Mouse (Mus musculus): Measurements from ENCODE around the gene Gm48552. TPM values are rescaled to one million over a fixed set of nuclear protein-coding genes. Genes with fewer than 3 reads are reported as not detected.
A peak's percentile ranks its signal among the peaks of the same experiment; 100 is the strongest.

Gm48552 gene
- polyA plus RNA-seq, 1 experiment: 6.8 TPM

DNA sequence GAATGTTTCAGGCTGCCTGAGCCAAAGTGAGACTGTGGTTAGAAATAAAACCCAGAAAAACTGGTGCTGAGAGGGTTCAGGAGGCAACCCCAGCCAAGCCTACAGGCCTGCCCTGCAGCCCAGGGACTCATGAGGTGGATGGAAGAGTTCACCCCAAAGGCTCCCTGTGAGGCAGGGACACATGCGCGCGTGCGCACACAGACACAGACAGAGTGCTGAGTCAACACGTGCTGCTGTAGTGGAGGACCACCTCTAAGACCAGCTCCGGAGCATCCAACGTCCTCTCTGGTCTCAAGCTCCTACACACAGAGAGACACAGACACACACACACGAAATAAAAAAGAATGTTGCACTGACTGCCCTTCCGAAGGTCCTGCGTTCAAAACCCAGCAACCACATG, 13.5 kb upstream of the Gm48552 start:
- H3K27ac ChIP-seq (ENCODE audit: insufficient read depth, low read length): no peak overlapping the region
- no peak overlapping the region for H3K4me3 ChIP-seq (ENCODE audit: insufficient read depth, low read length)
- TF ChIP-seq POLR2A (IDR thresholded peaks at IDR 0.05; ENCODE audit: extremely low read depth, insufficient read depth, low read length) (no peak), CTCF (IDR thresholded peaks at IDR 0.05; ENCODE audit: extremely low read depth, insufficient read depth, low read length) (no peak)
- H3K4me1 ChIP-seq (ENCODE audit: control insufficient read depth, insufficient read depth, low read length): peaks cover 7% of the 10 kb centered on the region; the same call in 1 of the 2 replicates

GRCm38 (mm10) chr10:81376561-81377361, 12.0 kb upstream of the Gm48552 start:
- Histone ChIP-seq H3K27ac (ENCODE audit: insufficient read depth, low read length) (no peak overlapping the region), H3K4me3 (ENCODE audit: insufficient read depth, low read length) (peak overlapping the region; percentile 89), H3K4me1 (ENCODE audit: control insufficient read depth, insufficient read depth, low read length) (peaks cover 7% of the 10 kb centered on the region; the same call in 1 of the 2 replicates)
- TF ChIP-seq POLR2A (IDR thresholded peaks at IDR 0.05; ENCODE audit: extremely low read depth, insufficient read depth, low read length): no peak
- TF ChIP-seq CTCF (IDR thresholded peaks at IDR 0.05; ENCODE audit: extremely low read depth, insufficient read depth, low read length): no peak

- Histone ChIP-seq H3K27ac (ENCODE audit: insufficient read depth, low read length) (no peak overlapping the region), H3K4me3 (ENCODE audit: insufficient read depth, low read length) (peak overlapping the region; percentile 89), H3K4me1 (ENCODE audit: control insufficient read depth, insufficient read depth, low read length) (peaks cover 7% of the 10 kb centered on the region; the same call in 1 of the 2 replicates)
- no peak for TF ChIP-seq POLR2A (IDR thresholded peaks at IDR 0.05; ENCODE audit: extremely low read depth, insufficient read depth, low read length)
- TF ChIP-seq CTCF (IDR thresholded peaks at IDR 0.05; ENCODE audit: extremely low read depth, insufficient read depth, low read length): no peak
Observed at GRCm38 (mm10) chr10:81377362-81377664, 11.5 kb upstream of the Gm48552 start.

GRCm38 (mm10) chr10:81377793-81378552, 10.8 kb upstream of the Gm48552 start, which contains the start of gene Fzr1:
Fzr1 (minus strand) TSS chr10:81378516.
- no peak within 1 kb of the TSS for H3K27ac ChIP-seq (ENCODE audit: insufficient read depth, low read length)
- TF ChIP-seq CTCF (IDR thresholded peaks at IDR 0.05; ENCODE audit: extremely low read depth, insufficient read depth, low read length) (no peak), POLR2A (IDR thresholded peaks at IDR 0.05; ENCODE audit: extremely low read depth, insufficient read depth, low read length) (peak; percentile 56; the same call in 1 of the 2 replicates)
- H3K4me1 ChIP-seq (ENCODE audit: control insufficient read depth, insufficient read depth, low read length): peaks cover 7% of the 10 kb centered on the region; the same call in 1 of the 2 replicates
- H3K4me3 ChIP-seq (ENCODE audit: insufficient read depth, low read length): peak within 1 kb of the TSS; percentile 89

DNA sequence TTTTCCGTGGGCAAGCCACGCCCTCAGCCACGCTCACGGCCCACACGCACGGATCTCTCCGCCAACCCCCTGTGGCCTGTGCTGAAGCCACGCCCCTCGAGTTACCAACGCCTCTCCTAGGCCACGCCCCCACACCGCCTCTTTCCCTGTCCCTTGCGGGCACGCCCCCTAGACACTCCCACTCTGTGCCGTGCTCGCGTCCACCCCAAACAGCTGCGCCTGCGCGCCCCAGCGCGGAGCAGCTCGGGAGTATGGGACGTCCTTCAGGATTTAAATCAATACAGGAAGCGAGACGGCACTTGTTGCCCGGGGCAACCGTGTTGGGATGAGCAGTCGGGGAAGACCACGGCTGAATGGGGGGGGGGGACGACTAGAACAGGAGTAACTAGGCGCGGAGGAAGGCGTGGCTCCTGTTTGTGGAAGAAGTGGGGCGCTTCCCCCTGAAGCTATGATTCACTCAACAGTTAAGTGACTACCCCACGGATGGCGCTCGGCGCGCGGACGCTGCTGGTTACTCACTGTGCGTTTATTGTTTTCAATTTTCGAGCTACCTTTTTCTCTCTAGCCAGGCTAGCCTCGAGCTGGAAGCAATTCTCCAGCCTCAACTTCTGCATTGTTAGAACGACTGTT, 10.1 kb upstream of the Gm48552 start:
- Histone ChIP-seq H3K4me1 (ENCODE audit: control insufficient read depth, insufficient read depth, low read length) (peaks cover 7% of the 10 kb centered on the region; the same call in 1 of the 2 replicates), H3K4me3 (ENCODE audit: insufficient read depth, low read length) (peak overlapping the region; percentile 89), H3K27ac (ENCODE audit: insufficient read depth, low read length) (no peak overlapping the region)
- 0 out of 2 replicates have a peak, but pooled peaks have one; percentile 15 for TF ChIP-seq POLR2A (IDR thresholded peaks at IDR 0.05; ENCODE audit: extremely low read depth, insufficient read depth, low read length)
- no peak for TF ChIP-seq CTCF (IDR thresholded peaks at IDR 0.05; ENCODE audit: extremely low read depth, insufficient read depth, low read length)

DNA sequence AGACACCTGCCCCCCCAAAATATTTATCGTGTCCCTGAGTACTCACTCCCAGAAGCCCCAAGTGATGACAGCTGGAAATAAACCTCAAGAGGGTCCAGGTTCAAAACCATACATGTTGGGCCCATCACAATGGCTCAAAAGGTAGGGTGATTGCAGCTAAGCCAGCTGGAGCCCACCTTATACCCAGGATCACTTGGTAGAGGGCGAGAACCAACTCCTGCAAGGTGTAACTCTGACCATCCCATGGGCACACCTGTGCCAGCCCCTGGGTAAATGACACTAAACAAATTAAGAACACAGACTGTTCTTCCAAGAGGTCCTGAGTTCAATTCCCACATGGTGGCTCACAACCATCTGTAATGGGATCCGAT, 9.6 kb upstream of the Gm48552 start:
- peak overlapping the region; percentile 32; the same call in 1 of the 2 replicates for H3K4me3 ChIP-seq (ENCODE audit: insufficient read depth, low read length)
- H3K27ac ChIP-seq (ENCODE audit: insufficient read depth, low read length): no peak overlapping the region
- peaks cover 7% of the 10 kb centered on the region; the same call in 1 of the 2 replicates for H3K4me1 ChIP-seq (ENCODE audit: control insufficient read depth, insufficient read depth, low read length)
- no peak for TF ChIP-seq POLR2A (IDR thresholded peaks at IDR 0.05; ENCODE audit: extremely low read depth, insufficient read depth, low read length)
- TF ChIP-seq CTCF (IDR thresholded peaks at IDR 0.05; ENCODE audit: extremely low read depth, insufficient read depth, low read length): no peak

DNA sequence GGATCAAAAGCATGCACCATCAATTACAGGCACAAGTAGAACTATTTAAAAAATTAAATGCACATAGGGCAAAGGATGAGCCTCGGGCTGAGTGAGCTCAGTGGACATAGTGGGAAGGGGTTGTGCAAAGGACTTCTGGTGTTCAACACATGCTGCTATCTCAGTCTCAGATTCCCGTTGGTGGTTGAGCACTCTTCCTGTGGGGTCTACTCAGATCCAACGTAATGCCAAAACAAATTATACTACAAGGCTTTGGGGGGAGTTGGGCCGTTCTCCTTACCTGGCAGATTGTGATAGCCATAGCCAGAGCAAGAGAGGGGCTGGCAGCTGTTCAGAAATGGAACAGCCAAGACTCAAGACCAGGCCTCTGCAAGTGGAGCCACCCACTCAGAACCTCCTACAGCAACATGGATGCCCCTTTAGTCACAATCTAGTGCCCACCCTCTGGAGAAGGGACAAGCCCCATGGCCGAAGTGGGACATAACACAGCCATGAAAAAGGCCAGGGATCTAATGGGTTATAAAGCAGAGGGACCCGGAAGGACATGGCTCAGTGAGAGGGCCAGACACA, 8.9 kb upstream of the Gm48552 start:
- H3K4me3 ChIP-seq (ENCODE audit: insufficient read depth, low read length): no peak overlapping the region
- H3K27ac ChIP-seq (ENCODE audit: insufficient read depth, low read length): no peak overlapping the region
- peaks cover 7% of the 10 kb centered on the region; the same call in 1 of the 2 replicates for H3K4me1 ChIP-seq (ENCODE audit: control insufficient read depth, insufficient read depth, low read length)
- TF ChIP-seq CTCF (IDR thresholded peaks at IDR 0.05; ENCODE audit: extremely low read depth, insufficient read depth, low read length) (no peak), POLR2A (IDR thresholded peaks at IDR 0.05; ENCODE audit: extremely low read depth, insufficient read depth, low read length) (no peak)

GRCm38 (mm10) chr10:81382039-81382438, 6.8 kb upstream of the Gm48552 start:
- H3K4me3 ChIP-seq (ENCODE audit: insufficient read depth, low read length): no peak overlapping the region
- peaks cover 8% of the 10 kb centered on the region for H3K4me1 ChIP-seq (ENCODE audit: control insufficient read depth, insufficient read depth, low read length)
- TF ChIP-seq CTCF (IDR thresholded peaks at IDR 0.05; ENCODE audit: extremely low read depth, insufficient read depth, low read length) (no peak), POLR2A (IDR thresholded peaks at IDR 0.05; ENCODE audit: extremely low read depth, insufficient read depth, low read length) (no peak)
- no peak overlapping the region for H3K27ac ChIP-seq (ENCODE audit: insufficient read depth, low read length)

All from cortical plate, adult 2 months (tissue).